Mouse (Mus musculus) olfactory bulb, adult 2 months (tissue): Measurements from ENCODE around the gene Adprhl1.

ENCODE experiments used
- CTCF ChIP-seq: fragments of 200-500 bp; IDR thresholded peaks from 2 replicates; pipeline ENCODE4 v1.5.1; 2012; ENCODE audit warnings: low read depth, mild to moderate bottlenecking, low read length, moderate library complexity; ENCODE audit not compliant: insufficient read depth
- POLR2A ChIP-seq: fragments of 200-500 bp; IDR thresholded peaks from 2 replicates; pipeline ENCODE4 v1.6.1; 2012; ENCODE audit warnings: mild to moderate bottlenecking, low read depth, low read length, moderate library complexity; ENCODE audit not compliant: insufficient read depth

DNA sequence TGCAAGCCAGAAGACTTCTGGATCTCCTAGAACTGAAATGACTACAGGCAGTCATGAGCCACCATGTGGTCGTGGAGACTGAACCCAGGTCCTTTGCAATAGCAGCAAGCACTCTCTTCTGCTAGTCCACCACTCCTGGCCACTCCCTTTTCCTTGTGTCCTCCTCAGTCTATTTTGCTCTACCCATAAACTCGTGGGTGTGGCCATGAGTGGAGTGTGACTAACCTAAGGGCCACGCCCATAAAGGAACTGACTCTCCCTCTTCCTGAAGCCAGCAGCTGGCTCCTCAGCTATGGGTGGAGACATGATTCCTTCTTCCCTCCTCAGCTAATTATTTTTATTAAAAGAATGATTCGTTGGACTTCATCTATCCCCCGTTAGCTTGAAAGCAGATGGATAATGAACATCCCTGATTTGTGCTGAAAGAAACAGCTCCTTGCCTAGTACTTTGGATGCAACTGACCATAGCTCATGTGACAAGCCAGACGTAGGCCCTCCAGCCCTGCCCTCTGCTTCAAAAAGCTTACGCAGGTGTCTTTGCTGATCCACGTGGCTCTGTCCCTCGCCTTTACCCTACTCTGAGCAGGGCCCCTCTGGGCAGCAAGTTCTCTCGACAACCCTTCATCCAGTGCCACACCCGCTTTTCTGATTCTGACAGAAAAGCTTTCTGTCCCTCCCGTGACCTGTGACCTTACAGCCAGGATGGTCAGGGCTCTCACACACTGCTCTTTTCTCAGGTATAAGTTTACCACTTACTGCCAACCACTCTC, 49.4 kb downstream of the Adprhl1 start:
- TF ChIP-seq POLR2A (no peak), CTCF (no peak)
